Mouse (Mus musculus) limb, embryonic 12.5 days (tissue): ENCODE results near the gene 3830406C13Rik. TPM values are rescaled to one million over a fixed set of nuclear protein-coding genes. Genes with fewer than 3 reads are reported as not detected.

Source experiments
- ATAC-seq: fragments of 200-750 bp; cut with Nextera tagmentation; 2 replicates; pipeline ENCODE4 v1.8.0; 2017; ENCODE audit warnings: low read depth, moderate TSS enrichment; ENCODE audit not compliant: insufficient number of reproducible peaks, insufficient read depth, low FRiP score, low TSS enrichment
- H3K27ac ChIP-seq: fragments of 300-500 bp; sonication (generic); 2 replicates; pipeline ENCODE4 v1.5.1; 2016; ENCODE audit warnings: mild to moderate bottlenecking, moderate library complexity
- H3K27me3 ChIP-seq: fragments of 300-500 bp; sonication (generic); 2 replicates; pipeline ENCODE4 v1.6.1; 2016; ENCODE audit warnings: mild to moderate bottlenecking, moderate library complexity
- H3K36me3 ChIP-seq: fragments of 300-500 bp; sonication (generic); 2 replicates; pipeline ENCODE4 v1.6.1; 2016; ENCODE audit warnings: mild to moderate bottlenecking, moderate library complexity
- H3K4me1 ChIP-seq: fragments of 300-500 bp; sonication (generic); replicated peaks from 2 replicates; pipeline ENCODE4 v1.6.1; 2016
- H3K4me2 ChIP-seq: fragments of 300-500 bp; sonication (generic); 2 replicates; pipeline ENCODE4 v1.6.1; 2016; ENCODE audit warnings: mild to moderate bottlenecking, moderate library complexity
- H3K4me3 ChIP-seq: fragments of 300-500 bp; sonication (generic); replicated peaks from 2 replicates; pipeline ENCODE4 v1.5.1; 2016; ENCODE audit warnings: mild to moderate bottlenecking
- H3K9ac ChIP-seq: fragments of 300-500 bp; sonication (generic); replicated peaks from 2 replicates; pipeline ENCODE4 v1.6.1; 2016; ENCODE audit warnings: mild to moderate bottlenecking, moderate library complexity
- H3K9me3 ChIP-seq: fragments of 300-500 bp; sonication (generic); 2 replicates; pipeline ENCODE4 v1.6.1; 2016; ENCODE audit warnings: mild to moderate bottlenecking, moderate library complexity
- WGBS: fragments of 180-500 bp; shearing (Covaris S2); methylation state at CpG from one replicate; pipeline ENCODE4 v1.1.7; 2016; 5-methylcytosine and 5-hydroxymethylcytosine counted together
- polyA plus RNA-seq: library from polyadenylated mRNA; unstranded; fragments of >200 nt; fragmentation: Nextera tagmentation; extraction: Ambion mirVana; gene quantifications from 2 replicates; pipeline ENCODE4 v1.2.1, GENCODE M21; 2016

3830406C13Rik gene
- polyA plus RNA-seq, 1 experiment from 2014 or later, result 33.9 TPM

DNA sequence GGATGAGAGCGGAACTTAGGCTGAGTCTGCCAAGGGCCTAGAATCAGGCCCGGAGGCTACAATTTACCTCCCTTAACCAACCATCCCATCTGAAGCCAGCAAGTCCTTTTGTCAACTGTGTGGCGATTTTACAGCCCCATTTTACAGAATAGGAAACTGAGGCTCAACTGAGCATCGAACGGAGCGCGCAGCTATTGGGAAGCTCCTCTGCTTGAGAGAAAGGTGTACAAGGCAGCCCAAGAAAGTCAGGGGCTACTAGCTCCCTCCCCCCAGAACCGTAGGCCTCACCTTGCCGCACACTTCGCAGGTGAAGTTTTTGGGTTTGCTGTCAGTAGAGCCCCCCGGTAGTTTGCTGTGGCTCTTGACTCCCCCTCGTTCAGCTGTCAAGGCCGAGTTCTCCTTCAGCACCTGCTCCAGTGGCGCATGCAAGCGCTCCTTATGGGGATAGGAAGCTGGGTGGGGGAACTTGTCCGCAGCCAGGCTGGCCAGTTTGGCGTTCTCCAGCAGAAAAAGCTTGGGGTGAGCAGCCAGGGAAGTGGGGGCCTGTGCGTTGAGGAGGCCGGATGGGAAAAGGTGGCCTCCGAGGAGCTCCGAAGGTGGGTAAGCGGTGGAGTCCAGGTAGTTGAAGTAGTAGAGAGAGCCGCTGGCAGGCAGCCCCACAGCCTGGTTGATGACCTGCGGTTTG is 60.2 kb downstream of the 3830406C13Rik start:
- no peaks in the 10 kb centered on the region for H3K9me3 ChIP-seq
- H3K36me3 ChIP-seq, result no peaks in the 10 kb centered on the region
- under 1% methylated on average over 24 of the region's 24 CpGs for WGBS
- peak overlapping the region; percentile 26 for H3K4me3 ChIP-seq
- peaks cover 34% of the 10 kb centered on the region for H3K4me1 ChIP-seq
- H3K9ac ChIP-seq, result no peak overlapping the region
- ATAC-seq, result no peak
- H3K27ac ChIP-seq, result no peak overlapping the region
- peak overlapping the region; percentile 48 for H3K4me2 ChIP-seq
- H3K27me3 ChIP-seq, result peaks cover 100% of the 10 kb centered on the region

DNA sequence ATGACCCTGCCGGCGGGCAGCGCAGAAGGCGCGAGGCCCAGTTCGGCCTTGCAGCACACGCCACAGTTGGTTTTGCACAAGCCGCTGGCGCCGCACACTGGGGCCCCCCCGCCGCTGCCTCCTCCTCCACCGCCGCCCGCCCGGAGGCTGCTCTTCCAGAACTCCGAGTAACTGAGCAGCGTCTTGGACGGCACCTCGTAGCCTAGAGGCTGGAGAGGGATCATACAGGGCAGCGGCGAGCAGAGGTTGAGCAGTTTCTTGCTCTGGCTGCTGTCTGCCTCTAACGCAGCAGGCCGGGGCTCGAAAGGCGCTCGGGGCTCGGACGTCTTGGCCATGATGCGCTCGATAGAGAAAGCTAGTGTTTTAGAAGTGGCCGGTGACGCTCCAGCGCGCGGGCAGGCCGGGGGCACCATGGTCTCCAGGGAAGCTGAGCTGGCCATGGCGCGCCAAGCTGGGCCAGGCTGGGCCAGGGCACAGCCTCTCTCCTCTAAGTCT is 60.8 kb downstream of the 3830406C13Rik start:
- peak overlapping the region; percentile 26 for H3K4me3 ChIP-seq
- H3K36me3 ChIP-seq, result no peaks in the 10 kb centered on the region
- H3K27ac ChIP-seq, result no peak overlapping the region
- H3K27me3 ChIP-seq, result peaks cover 100% of the 10 kb centered on the region
- 2% methylated on average over 39 of the region's 39 CpGs for WGBS
- ATAC-seq, result 0 out of 2 replicates have a peak, but pooled peaks have one; percentile 49
- H3K4me2 ChIP-seq, result peak overlapping the region; percentile 48
- H3K9ac ChIP-seq, result no peak overlapping the region
- H3K9me3 ChIP-seq, result no peaks in the 10 kb centered on the region
- peaks cover 34% of the 10 kb centered on the region for H3K4me1 ChIP-seq

DNA sequence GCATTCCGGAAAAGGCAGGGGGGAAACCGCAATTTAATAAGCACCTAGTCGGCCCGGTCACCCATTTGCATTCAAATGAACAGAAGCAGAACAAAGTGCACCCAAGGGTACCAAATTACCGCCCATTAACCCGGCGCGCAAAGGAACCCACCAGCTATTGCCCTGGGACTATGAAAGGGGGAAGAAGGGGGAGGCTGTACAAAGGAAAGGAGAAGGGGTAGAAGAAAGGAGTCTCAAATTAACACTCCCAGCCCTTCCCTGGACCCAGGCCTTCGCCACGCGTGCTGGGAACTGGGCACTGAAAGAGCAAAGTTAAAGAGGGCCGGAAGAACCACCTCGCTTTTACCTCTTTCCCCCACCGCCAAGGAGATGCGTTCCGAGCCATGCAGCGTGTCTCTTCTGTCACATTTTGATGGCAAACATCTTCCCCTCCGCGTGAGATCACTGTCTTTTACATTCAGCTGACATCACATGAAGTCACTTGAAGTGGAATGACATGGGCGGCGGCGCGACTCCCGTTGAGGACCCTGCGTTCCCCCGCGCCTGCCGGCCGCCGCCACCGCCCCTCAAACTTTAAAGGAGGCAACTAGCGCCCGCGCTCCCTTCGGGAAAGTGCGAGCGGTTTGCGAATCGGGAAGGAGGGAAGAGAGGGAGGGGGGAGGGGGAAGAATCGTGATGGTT is 61.4 kb downstream of the 3830406C13Rik start:
- Histone ChIP-seq H3K9me3 (no peaks in the 10 kb centered on the region), H3K4me1 (peaks cover 34% of the 10 kb centered on the region), H3K36me3 (no peaks in the 10 kb centered on the region), H3K9ac (no peak overlapping the region), H3K4me3 (peak overlapping the region; percentile 26), H3K27me3 (peaks cover 100% of the 10 kb centered on the region), H3K4me2 (peak overlapping the region; percentile 48), H3K27ac (no peak overlapping the region)
- no peak for ATAC-seq
- WGBS, result under 1% methylated on average over 40 of the region's 40 CpGs

DNA sequence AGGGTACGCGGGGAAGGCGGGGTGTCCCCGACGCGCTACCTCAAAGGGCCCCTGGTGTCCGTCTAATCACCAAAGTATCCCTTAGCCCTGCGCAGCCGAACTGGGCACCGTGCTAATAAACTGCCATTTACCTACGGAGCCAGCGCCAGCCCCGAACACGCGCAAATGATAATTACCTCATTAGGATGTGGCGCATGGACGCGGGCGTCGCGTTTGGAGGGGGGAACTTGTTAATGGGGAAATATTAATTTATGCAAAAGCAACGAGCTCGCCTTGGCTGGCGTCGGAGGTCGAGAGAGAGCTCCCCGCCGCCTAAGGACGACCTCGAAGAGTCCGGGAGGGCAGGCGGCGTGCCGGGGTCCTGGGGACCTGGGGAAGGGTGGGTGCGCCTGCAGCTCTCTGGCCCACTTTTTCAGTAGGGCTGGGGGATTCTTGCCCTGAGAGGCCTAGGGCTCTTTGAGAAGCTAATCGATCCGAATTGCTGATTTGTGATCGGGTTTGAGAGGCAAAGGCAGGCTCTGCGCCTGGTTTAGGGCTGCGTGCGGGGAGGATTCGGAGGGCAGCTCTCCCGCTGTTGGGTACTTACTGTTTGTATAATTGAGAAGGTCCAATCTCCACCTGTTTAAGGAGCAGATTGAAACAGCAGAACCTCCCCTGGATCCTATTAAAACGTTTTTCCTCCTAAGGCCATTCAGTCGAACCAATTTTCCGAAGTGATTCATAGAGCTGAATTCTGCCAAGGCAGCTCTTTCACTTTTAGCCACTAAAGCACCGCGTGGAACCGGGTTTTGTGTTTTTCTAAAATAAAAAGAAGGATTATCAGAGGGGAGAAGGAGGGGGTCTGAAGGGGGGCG is 62.3 kb downstream of the 3830406C13Rik start:
- no peaks in the 10 kb centered on the region for H3K9me3 ChIP-seq
- no peak overlapping the region for H3K9ac ChIP-seq
- no peak for ATAC-seq
- H3K27ac ChIP-seq, result no peak overlapping the region
- H3K4me1 ChIP-seq, result peaks cover 29% of the 10 kb centered on the region
- WGBS, result under 1% methylated on average over 50 of the region's 50 CpGs
- peak overlapping the region; percentile 26 for H3K4me3 ChIP-seq
- peak overlapping the region; percentile 48 for H3K4me2 ChIP-seq
- peaks cover 100% of the 10 kb centered on the region for H3K27me3 ChIP-seq
- H3K36me3 ChIP-seq, result no peaks in the 10 kb centered on the region

DNA sequence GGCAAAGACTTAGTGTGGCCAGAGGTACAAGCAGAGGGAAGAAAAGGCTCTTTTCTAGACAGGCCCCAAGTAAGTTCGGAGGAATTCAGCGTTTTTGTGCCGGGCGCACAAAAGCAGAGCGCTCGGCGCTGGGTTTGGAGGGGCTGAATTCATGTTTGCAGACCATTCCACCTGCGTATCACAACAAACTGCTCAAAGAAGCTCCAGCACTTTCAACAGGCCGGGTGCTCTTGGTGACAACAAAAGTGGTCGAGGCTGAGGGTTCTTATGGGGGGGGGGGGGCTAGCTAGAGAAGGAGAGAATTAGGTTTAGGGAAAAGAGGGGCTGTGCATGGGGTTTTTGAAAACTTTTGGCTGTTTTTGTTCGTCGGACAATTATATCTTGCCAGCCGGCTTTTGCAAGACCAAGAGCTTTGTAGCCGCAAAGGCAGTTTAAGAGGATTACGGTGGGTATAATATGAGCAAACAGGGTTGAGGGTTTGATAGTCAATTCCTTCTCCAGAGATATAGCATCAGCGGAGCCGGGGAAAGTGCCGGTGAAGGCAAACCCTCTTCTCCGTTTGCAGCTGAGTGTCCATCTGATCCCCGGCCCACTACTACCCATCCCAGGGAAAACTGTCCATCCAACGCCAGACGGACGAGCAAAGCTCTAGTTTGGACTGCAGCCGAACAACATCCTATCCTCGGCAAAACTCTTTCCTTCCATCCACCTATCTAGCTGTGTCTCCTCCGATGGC is 63.1 kb downstream of the 3830406C13Rik start:
- Histone ChIP-seq H3K36me3 (no peaks in the 10 kb centered on the region), H3K4me1 (peaks cover 26% of the 10 kb centered on the region), H3K27ac (no peak overlapping the region), H3K27me3 (peaks cover 100% of the 10 kb centered on the region), H3K4me2 (peak overlapping the region; percentile 48), H3K4me3 (peak overlapping the region; percentile 20), H3K9me3 (no peaks in the 10 kb centered on the region), H3K9ac (no peak overlapping the region)
- 1% methylated on average over 26 of the region's 26 CpGs for WGBS
- no peak for ATAC-seq

DNA sequence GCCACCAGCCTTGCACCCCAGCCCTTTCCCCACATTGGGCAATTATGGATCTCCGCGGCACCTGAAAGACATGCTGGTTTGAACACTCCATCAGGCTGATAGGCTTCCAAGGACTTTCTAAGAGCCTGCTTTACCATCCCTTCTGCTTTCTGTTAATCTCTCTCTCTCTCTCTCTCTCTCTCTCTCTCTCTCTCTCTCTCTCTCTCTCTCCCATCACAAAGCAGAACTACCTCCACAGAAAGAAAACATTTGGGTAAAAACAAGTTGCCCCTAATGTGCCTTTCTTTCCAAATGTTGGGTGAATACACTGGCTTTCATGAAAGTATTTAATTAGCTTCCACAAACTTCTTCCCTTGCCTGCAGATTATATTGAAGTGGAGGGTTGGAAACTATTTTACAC is 64.1 kb downstream of the 3830406C13Rik start, which contains the start of gene Fezf2:
Gene Fezf2, minus strand, starts transcription at position 101 of the 400 bp plus-strand sequence.
- Histone ChIP-seq H3K9me3 (no peaks in the 10 kb centered on the region), H3K9ac (no peak within 1 kb of the TSS), H3K4me2 (0 out of 2 replicates have a peak within 1 kb of the TSS, but pooled peaks have one; percentile 48), H3K4me3 (no peak within 1 kb of the TSS), H3K4me1 (peaks cover 26% of the 10 kb centered on the region), H3K27me3 (peaks cover 98% of the 10 kb centered on the region), H3K36me3 (no peaks in the 10 kb centered on the region), H3K27ac (no peak within 1 kb of the TSS)
- whole genome bisulfite sequencing, result 0% methylated on average over 2 of the region's 2 CpGs
- ATAC-seq, result no peak

DNA sequence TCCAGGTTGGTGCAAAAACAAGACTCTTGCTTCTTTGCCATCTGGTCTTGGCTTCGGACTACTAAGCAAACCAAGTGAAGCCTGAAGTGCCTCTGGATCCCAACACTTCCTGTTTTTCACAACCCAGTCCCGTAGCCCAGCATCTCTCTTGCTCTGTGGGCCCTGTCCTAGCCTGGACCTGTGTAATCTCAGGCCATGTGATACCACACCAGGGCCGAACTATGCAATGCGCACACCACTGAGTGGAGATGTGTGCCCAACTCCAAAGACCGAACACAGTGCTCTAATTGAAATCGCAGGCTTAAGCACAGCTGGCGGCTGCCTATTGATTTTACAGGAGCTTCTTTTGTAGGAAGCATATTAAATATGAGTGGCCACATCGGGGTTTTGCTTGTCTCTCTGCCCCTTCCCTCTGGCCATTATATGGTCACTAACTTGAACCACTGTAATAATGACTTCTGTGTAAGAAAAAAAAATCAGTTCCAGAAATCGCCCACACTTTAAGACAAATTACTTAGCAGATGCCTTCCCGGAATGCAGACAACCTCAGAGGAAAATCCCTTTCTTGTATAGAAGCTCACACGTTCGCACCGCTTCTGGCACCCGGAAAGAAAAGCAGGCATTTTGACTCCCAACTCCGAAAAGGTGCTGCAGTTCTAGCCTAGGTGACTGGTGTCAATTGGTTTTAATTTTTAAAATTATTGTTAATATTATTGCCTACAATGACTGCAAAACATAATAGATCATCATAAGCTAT is 65.5 kb downstream of the 3830406C13Rik start:
- Histone ChIP-seq H3K9me3 (no peaks in the 10 kb centered on the region), H3K36me3 (no peaks in the 10 kb centered on the region), H3K27ac (no peak overlapping the region), H3K4me1 (peaks cover 24% of the 10 kb centered on the region), H3K9ac (no peak overlapping the region), H3K4me2 (no peak overlapping the region), H3K4me3 (no peak overlapping the region), H3K27me3 (peaks cover 98% of the 10 kb centered on the region)
- 4% methylated on average over 15 of the region's 15 CpGs for WGBS
- 0 out of 2 replicates have a peak, but pooled peaks have one; percentile 57 for ATAC-seq

DNA sequence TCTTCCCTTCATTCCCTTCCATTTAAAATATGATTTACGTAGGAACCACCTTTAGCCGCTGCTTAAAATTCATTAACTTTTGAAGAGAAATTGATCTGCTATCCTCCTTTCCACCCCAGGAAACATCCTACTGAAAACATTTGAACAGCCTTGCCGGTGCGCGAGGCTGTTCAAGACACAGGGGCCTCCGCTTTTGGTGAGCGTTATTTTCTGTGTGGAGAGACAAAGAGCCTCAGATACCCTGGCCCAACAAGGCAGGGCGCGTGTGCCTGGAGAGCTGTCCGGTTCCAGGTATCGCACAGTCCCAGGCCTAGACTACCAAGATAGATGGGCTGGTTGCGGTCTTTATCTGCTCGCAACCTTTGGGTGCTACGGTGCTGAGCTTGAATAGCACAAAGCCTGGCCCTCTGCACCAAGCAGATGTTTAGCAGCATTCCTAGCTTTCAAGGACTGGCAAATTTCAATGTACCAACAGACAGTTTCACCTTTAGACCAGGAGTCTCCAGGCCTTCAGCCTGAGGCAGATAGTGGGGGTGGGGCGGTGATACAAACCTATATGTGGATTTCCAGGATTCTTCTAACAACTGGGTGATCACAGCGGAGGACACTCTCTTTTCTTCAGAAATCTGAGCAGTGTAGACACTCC is 66.4 kb downstream of the 3830406C13Rik start:
- Histone ChIP-seq H3K9me3 (no peaks in the 10 kb centered on the region), H3K27ac (no peak overlapping the region), H3K4me1 (peaks cover 15% of the 10 kb centered on the region), H3K36me3 (no peaks in the 10 kb centered on the region), H3K27me3 (peaks cover 93% of the 10 kb centered on the region), H3K9ac (no peak overlapping the region), H3K4me2 (no peak overlapping the region), H3K4me3 (no peak overlapping the region)
- ATAC-seq, result no peak
- WGBS, result 5% methylated on average over 16 of the region's 16 CpGs
